Mouse (Mus musculus) ES-E14 (cell line): ENCODE measurements around the gene Gpr84. TPM values are rescaled to one million over a fixed set of nuclear protein-coding genes. Genes with fewer than 3 reads are reported as not detected.

Experiments used
- DNase-seq: peaks from one replicate; pipeline ENCODE4 v3.0.0-alpha.2; 2013; ENCODE audit warnings: low read depth, low spot score
- H3K27ac ChIP-seq: 2 replicates; pipeline ENCODE4 v1.5.1; 2012; ENCODE audit warnings: low read depth, mild to moderate bottlenecking, low read length, moderate library complexity, mixed read lengths; ENCODE audit not compliant: poor library complexity, insufficient read depth, severe bottlenecking
- H3K36me3 ChIP-seq: 2 replicates; pipeline ENCODE4 v1.6.1; 2012; ENCODE audit warnings: mild to moderate bottlenecking, low read length, moderate library complexity, mixed read lengths; ENCODE audit not compliant: control insufficient read depth, poor library complexity, insufficient read depth, severe bottlenecking
- H3K4me1 ChIP-seq, 2 experiments: fragments of 150-350 bp in 1 of 2; sonication (generic) in 1 of 2; 2 replicates each; pipeline ENCODE4 v1.6.1; 2012; ENCODE audit warnings: low read length in 2 of 2, mild to moderate bottlenecking in 1 of 2, mixed read lengths in 1 of 2; ENCODE audit not compliant: control insufficient read depth in 2 of 2, insufficient read depth in 2 of 2, poor library complexity in 1 of 2
- H3K4me3 ChIP-seq, 2 experiments: fragments of 150-350 bp in 1 of 2; sonication (generic) in 1 of 2; 2 replicates each; pipeline ENCODE4 v1.5.1; 2012; ENCODE audit warnings: low read length in 2 of 2, low read depth in 1 of 2, mild to moderate bottlenecking in 1 of 2, mixed read lengths in 1 of 2; ENCODE audit not compliant: insufficient read depth in 1 of 2, poor library complexity in 1 of 2, severe bottlenecking in 1 of 2
- H3K9ac ChIP-seq: 2 replicates; pipeline ENCODE4 v1.6.1; 2012; ENCODE audit warnings: low read depth, mild to moderate bottlenecking, low read length, mixed read lengths; ENCODE audit not compliant: poor library complexity, insufficient read depth, severe bottlenecking
- H3K9me3 ChIP-seq: fragments of 150-350 bp; sonication (generic); 2 replicates; pipeline ENCODE4 v1.6.1; 2012; ENCODE audit warnings: low read depth, mild to moderate bottlenecking, low read length; ENCODE audit not compliant: control insufficient read depth, insufficient read depth
- CHD2 ChIP-seq: IDR thresholded peaks from 2 replicates; pipeline ENCODE4 v1.6.1; 2014; ENCODE audit warnings: mild to moderate bottlenecking, low read depth, low read length, inconsistent platforms
- HCFC1 ChIP-seq: IDR thresholded peaks from 2 replicates; pipeline ENCODE4 v1.6.1; 2012; ENCODE audit warnings: low read length, inconsistent platforms, borderline replicate concordance; ENCODE audit not compliant: insufficient read depth
- MAFK ChIP-seq: IDR thresholded peaks from 2 replicates; pipeline ENCODE4 v1.6.1; 2014; ENCODE audit warnings: mild to moderate bottlenecking, low read depth, low read length, inconsistent platforms; ENCODE audit not compliant: insufficient read depth
- ZC3H11A ChIP-seq: IDR thresholded peaks from 2 replicates; pipeline ENCODE4 v1.6.1; 2012; ENCODE audit warnings: low read depth, mild to moderate bottlenecking, inconsistent platforms, low read length, borderline replicate concordance
- ZNF384 ChIP-seq: IDR thresholded peaks from 2 replicates; pipeline ENCODE4 v1.6.1; 2012; ENCODE audit warnings: low read depth, low read length, inconsistent platforms
- in situ Hi-C, 2 experiments: fragments of 600-800 bp; cut with MboI; formaldehyde crosslinking; loops; one replicate each; pipeline ENCODE4 v1.15.1; 2025; ENCODE audit warnings: low sequenced_read_pairs in 2 of 2, inconsistent platforms in 1 of 2; ENCODE audit not compliant: unreplicated experiment in 2 of 2
- total RNA-seq: library from RNA; depleted of rRNA; stranded (reverse); fragments of 300-350 nt; gene quantifications from 2 replicates; pipeline ENCODE4 v1.2.3, GENCODE M21; 2012

Gpr84 gene
- total RNA-seq, 1 experiment: 0.40 TPM

DNA sequence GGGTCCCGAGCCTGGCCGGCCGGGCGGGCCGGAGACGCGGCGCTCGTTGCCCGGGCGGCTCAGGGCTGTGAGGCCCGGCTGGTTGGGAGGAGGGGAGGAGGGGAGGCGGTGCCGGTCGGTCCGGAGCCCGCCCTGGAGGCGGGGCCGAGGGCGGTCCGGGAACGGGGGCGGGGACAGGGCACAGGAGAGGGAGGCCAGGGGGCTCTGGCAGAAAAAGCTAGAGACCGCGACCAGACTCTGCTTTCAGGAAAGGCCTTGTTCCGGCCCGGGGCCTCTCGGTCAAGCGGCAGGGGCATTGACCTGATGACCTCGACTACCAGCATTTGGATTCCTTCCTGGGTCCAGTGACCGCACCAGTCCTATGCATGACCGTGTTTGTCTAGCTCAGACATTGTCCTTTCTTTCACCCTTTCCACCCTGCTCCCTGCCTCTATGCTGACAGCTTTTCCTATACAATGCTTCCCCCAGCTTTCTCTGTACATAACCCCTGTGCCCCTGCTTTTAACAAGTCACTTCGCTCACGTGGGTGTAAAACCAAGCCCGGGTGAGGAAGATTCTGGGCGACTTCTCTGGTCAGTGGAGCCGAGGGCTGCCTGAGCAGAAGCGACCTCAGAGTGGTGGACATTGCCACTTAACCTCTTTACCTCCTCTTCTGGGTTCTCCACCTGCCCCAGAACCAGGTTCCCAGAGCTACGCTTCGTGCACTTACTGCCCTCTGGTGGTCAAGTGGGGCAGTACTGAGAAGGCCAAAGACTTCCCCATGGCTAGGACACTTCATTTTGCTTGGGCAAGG, 13.2 kb upstream of the Gpr84 start:
- no peak for DNase-seq
- H3K36me3 ChIP-seq: 0 out of 2 replicates have a peak, but pooled peaks cover 2% of the 10 kb centered on the region
- in situ Hi-C loops: loop anchor here in 1 of 2 experiments (25.0 kb wide), 1 partner anchor 336 kb away; the partner anchor contains the start of genes Hoxc6, Hoxc8 and Hoxc9
- H3K9ac ChIP-seq: peak overlapping the region; percentile 76
- no peak for TF ChIP-seq MAFK
- TF ChIP-seq HCFC1: 0 out of 2 replicates have a peak, but pooled peaks have one; percentile 45
- TF ChIP-seq ZC3H11A: peak; percentile 16; the same call in 1 of the 2 replicates
- TF ChIP-seq CHD2: no peak
- no peak for TF ChIP-seq ZNF384
- H3K9me3 ChIP-seq: no peaks in the 10 kb centered on the region
- peak overlapping the region; percentile 41; the same call in 1 of the 2 replicates for H3K27ac ChIP-seq
- H3K4me1 ChIP-seq: peaks cover 7 to 15% of the 10 kb centered on the region in 2 experiments
- peak overlapping the region; percentile 80 to 87 for H3K4me3 ChIP-seq

GRCm38 (mm10) chr15:103323070-103323454, 12.7 kb upstream of the Gpr84 start:
- no peak for DNase-seq
- TF ChIP-seq HCFC1 (no peak), MAFK (no peak), CHD2 (no peak), ZNF384 (no peak), ZC3H11A (no peak)
- in situ Hi-C loops: loop anchor here in 1 of 2 experiments (25.0 kb wide), 1 partner anchor 336 kb away; the partner anchor contains the start of genes Hoxc6, Hoxc8 and Hoxc9
- Histone ChIP-seq H3K27ac (peak overlapping the region; percentile 41; the same call in 1 of the 2 replicates), H3K36me3 (0 out of 2 replicates have a peak, but pooled peaks cover 2% of the 10 kb centered on the region), H3K4me1 (peaks cover 7 to 15% of the 10 kb centered on the region in 2 experiments), H3K4me3 (peak overlapping the region; percentile 80 to 87), H3K9ac (peak overlapping the region; percentile 76), H3K9me3 (no peaks in the 10 kb centered on the region)

DNA sequence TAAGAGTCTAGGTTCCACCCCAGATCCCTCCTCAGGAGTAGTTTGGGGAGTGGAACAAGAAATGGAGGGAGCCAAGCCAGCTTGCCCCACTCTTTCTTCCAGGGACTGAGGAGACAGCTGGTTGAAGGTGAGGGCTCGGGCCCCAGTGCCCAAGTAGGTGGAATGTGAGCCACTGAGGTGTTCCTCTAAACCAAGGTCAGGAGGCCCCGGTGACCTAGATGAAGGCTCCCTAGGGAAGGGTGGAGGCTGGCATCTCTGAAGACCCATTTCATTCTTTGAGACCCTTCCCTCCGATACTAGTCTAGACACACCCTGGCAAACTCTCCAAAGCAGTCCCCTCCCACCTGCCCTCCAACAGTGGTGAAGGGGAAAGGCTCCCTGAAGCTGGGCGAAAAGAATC, 12.0 kb upstream of the Gpr84 start:
- peak overlapping the region; percentile 80 to 87 for H3K4me3 ChIP-seq
- H3K36me3 ChIP-seq: peaks cover 5% of the 10 kb centered on the region; the same call in 1 of the 2 replicates
- DNase-seq: no peak
- no peak overlapping the region for H3K27ac ChIP-seq
- no peak for TF ChIP-seq CHD2
- no peak for TF ChIP-seq ZC3H11A
- TF ChIP-seq MAFK: no peak
- no peak for TF ChIP-seq HCFC1
- no peak for TF ChIP-seq ZNF384
- H3K9me3 ChIP-seq: no peaks in the 10 kb centered on the region
- in situ Hi-C loops: loop anchor here in 1 of 2 experiments (25.0 kb wide), 1 partner anchor 335 kb away; the partner anchor contains the start of genes Hoxc6, Hoxc8 and Hoxc9
- H3K9ac ChIP-seq: peak overlapping the region; percentile 76
- peaks cover 7 to 16% of the 10 kb centered on the region in 2 experiments for H3K4me1 ChIP-seq

DNA sequence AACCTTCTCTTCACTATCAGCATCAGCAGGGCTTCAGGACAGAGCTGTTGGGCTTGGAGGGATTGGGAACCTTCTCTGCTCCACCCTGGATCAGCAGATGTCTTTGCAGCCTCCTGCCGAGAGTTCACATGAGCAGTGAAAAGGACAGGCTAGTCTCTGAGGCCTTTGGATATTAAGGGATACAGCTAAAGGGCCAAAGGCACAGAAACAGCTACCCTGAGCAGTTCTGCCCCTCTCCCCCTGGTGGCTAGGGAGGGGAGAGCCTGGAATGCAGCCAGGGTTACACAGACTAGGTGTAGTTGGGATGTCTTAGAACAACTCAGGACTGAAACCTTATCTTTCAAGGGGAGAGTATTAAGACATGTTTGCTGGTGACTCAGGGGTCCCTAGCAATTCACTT, 10.7 kb upstream of the Gpr84 start:
- Histone ChIP-seq H3K9ac (peak overlapping the region; percentile 26; the same call in 1 of the 2 replicates), H3K4me1 (peaks cover 7 to 16% of the 10 kb centered on the region in 2 experiments), H3K36me3 (peaks cover 12% of the 10 kb centered on the region), H3K4me3 (no peak overlapping the region), H3K27ac (no peak overlapping the region), H3K9me3 (no peaks in the 10 kb centered on the region)
- no peak for DNase-seq
- TF ChIP-seq ZNF384 (no peak), HCFC1 (no peak), CHD2 (no peak), ZC3H11A (no peak), MAFK (no peak)
- in situ Hi-C loops: loop anchor here in 1 of 2 experiments (25.0 kb wide), 1 partner anchor 334 kb away; the partner anchor contains the start of genes Hoxc6, Hoxc8 and Hoxc9
